Mouse (Mus musculus) ES-Bruce4 (cell line): ENCODE measurements at regions not wholly inside any gene's neighbourhood (a gene's known extent, or its start where the extent isn't known, plus 50 kb on each side); places are given as distances from the start of the nearest gene placed in this dataset.
"Not testable (repeated sequence)": the region's sequence is repeated elsewhere in the genome, so short reads cannot be mapped to it uniquely, and the experiment has no call there.

Experiments
- H3K27ac ChIP-seq: 2 replicates; pipeline ENCODE4 v1.5.1; 2012; ENCODE audit warnings: low read length, inconsistent platforms; ENCODE audit not compliant: insufficient read depth
- H3K27me3 ChIP-seq: 2 replicates; pipeline ENCODE4 v1.6.1; 2012; ENCODE audit warnings: mild to moderate bottlenecking, low read length, inconsistent platforms; ENCODE audit not compliant: control insufficient read depth, poor library complexity, insufficient read depth, severe bottlenecking
- H3K36me3 ChIP-seq: 2 replicates; pipeline ENCODE4 v1.6.1; 2012; ENCODE audit warnings: inconsistent platforms, mild to moderate bottlenecking, low read length, moderate library complexity; ENCODE audit not compliant: control insufficient read depth, poor library complexity, insufficient read depth, severe bottlenecking
- H3K4me1 ChIP-seq: one replicate; pipeline ENCODE4 v1.8.1; 2011; ENCODE audit warnings: low read length; ENCODE audit not compliant: control insufficient read depth, insufficient read depth
- H3K4me3 ChIP-seq: 2 replicates; pipeline ENCODE4 v1.5.1; 2011; ENCODE audit warnings: low read depth, mild to moderate bottlenecking, low read length
- H3K9ac ChIP-seq: 2 replicates; pipeline ENCODE4 v1.6.1; 2012; ENCODE audit warnings: low read depth, mild to moderate bottlenecking, inconsistent platforms; ENCODE audit not compliant: poor library complexity, severe bottlenecking
- H3K9me3 ChIP-seq: replicated peaks from 2 replicates; pipeline ENCODE4 v1.6.1; 2012; ENCODE audit warnings: mild to moderate bottlenecking, low read length, inconsistent platforms; ENCODE audit not compliant: control insufficient read depth, poor library complexity, insufficient read depth, severe bottlenecking
- CTCF ChIP-seq: IDR thresholded peaks from one replicate; pipeline ENCODE4 v1.8.1; 2011; ENCODE audit warnings: low read depth, low read length
- EP300 ChIP-seq: IDR thresholded peaks from 2 replicates; pipeline ENCODE4 v1.6.1; 2011; ENCODE audit warnings: low read depth, low read length; ENCODE audit not compliant: insufficient read depth
- POLR2A ChIP-seq: IDR thresholded peaks from one replicate; pipeline ENCODE4 v1.8.1; 2011; ENCODE audit warnings: low read length; ENCODE audit not compliant: insufficient read depth

DNA sequence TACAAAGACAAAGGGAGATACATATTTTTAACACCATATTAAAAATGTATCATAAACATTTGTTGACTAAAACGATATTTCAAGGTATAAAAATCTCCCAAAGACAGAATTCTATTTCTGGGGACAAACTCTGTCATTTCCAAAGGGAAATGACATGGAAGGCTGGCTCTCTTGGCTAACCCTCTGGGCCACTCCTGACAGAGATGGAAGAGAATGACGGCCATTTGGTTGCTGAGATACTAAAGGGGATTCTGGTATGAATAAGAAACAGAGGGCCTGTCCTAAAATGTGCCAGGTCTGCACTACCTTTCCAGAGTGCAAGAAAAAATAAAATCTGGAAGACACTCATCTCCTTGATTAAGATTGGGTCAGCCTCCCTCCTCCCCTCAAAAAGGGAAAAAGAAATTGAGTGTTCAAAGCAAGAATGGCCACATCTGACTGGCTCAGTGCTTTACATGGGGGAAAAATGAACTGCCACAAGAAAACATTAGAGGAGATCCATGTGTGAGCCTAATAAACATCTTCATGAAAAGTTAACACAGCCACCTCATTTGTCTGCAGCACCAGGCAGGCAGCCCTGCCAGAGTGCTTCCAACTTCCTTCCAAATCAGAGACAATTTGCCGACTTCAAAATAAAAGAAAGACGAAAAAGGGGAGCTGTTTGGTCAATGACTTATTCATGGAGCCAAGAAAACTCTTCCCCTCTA is 221.1 kb upstream of the Plxna2 start:
- Histone ChIP-seq H3K4me1 (no peaks in the 10 kb centered on the region), H3K9me3 (no peaks in the 10 kb centered on the region), H3K36me3 (no peaks in the 10 kb centered on the region), H3K27me3 (no peaks in the 10 kb centered on the region), H3K9ac (no peak overlapping the region), H3K27ac (no peak overlapping the region), H3K4me3 (no peak overlapping the region)
- no peak for TF ChIP-seq POLR2A
- no peak for TF ChIP-seq CTCF
- no peak for TF ChIP-seq EP300

DNA sequence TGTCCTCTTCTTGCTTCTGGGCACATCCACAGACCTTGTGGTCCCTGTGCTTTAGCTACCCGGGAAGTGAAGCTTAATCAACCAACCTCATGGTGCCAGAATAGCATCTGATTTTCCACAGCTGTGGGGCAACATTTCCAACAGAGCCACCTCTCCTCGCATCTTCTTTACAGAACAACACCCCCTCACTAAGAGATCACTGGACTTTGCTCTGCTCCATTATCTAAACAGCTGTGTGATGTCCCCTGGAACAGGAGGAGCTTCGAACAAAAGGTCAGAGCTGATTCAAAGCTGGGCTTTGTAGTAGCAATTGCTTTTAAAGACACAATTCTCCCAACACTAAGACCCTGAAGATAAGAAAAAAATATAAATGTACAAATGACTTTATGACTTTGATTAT is 224.3 kb upstream of the Plxna2 start:
- H3K9ac ChIP-seq, result no peak overlapping the region
- H3K4me1 ChIP-seq, result no peaks in the 10 kb centered on the region
- no peak overlapping the region for H3K27ac ChIP-seq
- no peaks in the 10 kb centered on the region for H3K9me3 ChIP-seq
- TF ChIP-seq POLR2A (no peak), EP300 (no peak)
- no peaks in the 10 kb centered on the region for H3K27me3 ChIP-seq
- no peaks in the 10 kb centered on the region for H3K36me3 ChIP-seq
- no peak overlapping the region for H3K4me3 ChIP-seq

GRCm38 (mm10) chr1:194390202-194390601 is 227.8 kb upstream of the Plxna2 start:
- Histone ChIP-seq H3K27ac (no peak overlapping the region), H3K36me3 (no peaks in the 10 kb centered on the region), H3K9me3 (no peaks in the 10 kb centered on the region), H3K9ac (no peak overlapping the region), H3K4me3 (no peak overlapping the region), H3K27me3 (no peaks in the 10 kb centered on the region), H3K4me1 (no peaks in the 10 kb centered on the region)
- TF ChIP-seq EP300, result no peak
- TF ChIP-seq POLR2A, result no peak
- TF ChIP-seq CTCF, result no peak

GRCm38 (mm10) chr1:194378135-194378534 is 239.9 kb upstream of the Plxna2 start:
- peaks cover 4% of the 10 kb centered on the region for H3K9me3 ChIP-seq
- no peaks in the 10 kb centered on the region for H3K4me1 ChIP-seq
- H3K27me3 ChIP-seq, result no peaks in the 10 kb centered on the region
- no peak overlapping the region for H3K27ac ChIP-seq
- no peak overlapping the region for H3K9ac ChIP-seq
- no peaks in the 10 kb centered on the region for H3K36me3 ChIP-seq
- H3K4me3 ChIP-seq, result no peak overlapping the region
- TF ChIP-seq CTCF, result no peak
- TF ChIP-seq POLR2A, result no peak

- not testable (repeated sequence) for H3K36me3 ChIP-seq, H3K9me3 ChIP-seq, H3K27me3 ChIP-seq, H3K4me3 ChIP-seq, H3K9ac ChIP-seq, H3K4me1 ChIP-seq
- peak overlapping the region; percentile 36; the same call in 1 of the 2 replicates for H3K27ac ChIP-seq
Measured at GRCm38 (mm10) chr1:194373511-194373910, 244.5 kb upstream of the Plxna2 start.

GRCm38 (mm10) chr1:194363917-194364316 is 254.1 kb upstream of the Plxna2 start:
- H3K27ac ChIP-seq, result no peak overlapping the region

More at GRCm38 (mm10) chr1:194363917-194364316, 254.1 kb upstream of the Plxna2 start:
- TF ChIP-seq CTCF (no peak), EP300 (no peak), POLR2A (no peak)
- no peaks in the 10 kb centered on the region for H3K9me3 ChIP-seq
- no peaks in the 10 kb centered on the region for H3K4me1 ChIP-seq
- no peak overlapping the region for H3K4me3 ChIP-seq
- no peaks in the 10 kb centered on the region for H3K27me3 ChIP-seq
- no peak overlapping the region for H3K9ac ChIP-seq
- H3K36me3 ChIP-seq, result no peaks in the 10 kb centered on the region
